Mouse (Mus musculus): Measurements from ENCODE around the gene Scd4. TPM values are rescaled to one million over a fixed set of nuclear protein-coding genes. Genes with fewer than 3 reads are reported as not detected.
A peak's percentile ranks its signal among the peaks of the same experiment; 100 is the strongest.
"Not testable (repeated sequence)": the region's sequence is repeated elsewhere in the genome, so short reads cannot be mapped to it uniquely, and the experiment has no call there.

The Scd4 gene
- polyA plus RNA-seq, 1 experiment from 2014 or later: 0.25 TPM

DNA sequence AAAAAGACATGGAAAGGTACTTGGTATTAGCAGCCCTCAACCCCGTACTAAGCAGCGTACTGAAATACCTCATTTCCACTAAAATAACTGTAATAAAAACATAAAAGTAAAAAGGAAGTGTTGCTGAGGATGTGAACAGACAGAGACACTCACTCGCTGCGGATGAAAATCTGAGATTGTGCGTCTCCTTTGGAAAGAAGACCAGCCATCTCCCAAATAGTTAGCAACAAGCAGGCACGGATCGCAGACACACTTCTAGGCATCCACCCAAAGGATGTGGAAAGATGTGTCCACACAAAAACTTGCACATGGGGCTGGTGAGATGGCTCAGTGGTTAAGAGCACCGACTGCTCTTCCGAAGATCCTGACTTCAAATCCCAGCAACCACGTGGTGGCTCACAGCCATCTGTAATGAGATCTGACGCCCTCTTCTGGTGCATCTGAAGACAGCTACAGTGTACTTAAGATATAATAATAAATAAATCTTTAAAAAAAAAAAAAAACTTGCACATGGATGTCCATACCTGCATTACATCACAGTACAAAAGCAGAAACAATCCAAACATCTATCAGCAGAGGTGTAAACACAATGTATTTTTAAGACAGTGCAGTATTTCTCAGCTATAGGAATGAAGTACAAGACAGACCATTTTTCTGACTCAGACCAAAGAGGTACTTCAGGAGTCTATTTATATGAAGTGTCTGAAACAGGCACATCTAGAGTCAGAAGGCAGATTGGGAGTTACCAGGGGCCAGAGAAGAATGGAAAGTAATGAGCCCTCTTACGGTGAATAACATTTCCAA, 23.3 kb upstream of the Scd4 start:
- H3K4me2 ChIP-seq (replicated peaks; ENCODE audit: low read depth, low read length): no peak overlapping the region
- no peak for ATAC-seq (ENCODE audit: insufficient number of reproducible peaks, insufficient read depth, low FRiP score, low read depth)
- H3K9ac ChIP-seq (replicated peaks; ENCODE audit: low read depth, low read length): no peak overlapping the region
- WGBS: 81% methylated on average over 12 of the region's 12 CpGs
- peaks cover 5% of the 10 kb centered on the region; the same call in 1 of the 2 replicates for H3K4me1 ChIP-seq (ENCODE audit: control insufficient read depth, insufficient read depth, low read length)
- no peak overlapping the region for H3K27ac ChIP-seq (ENCODE audit: low read length)
- H3K4me3 ChIP-seq (ENCODE audit: low read depth, low read length): no peak overlapping the region
- H3K27me3 ChIP-seq (ENCODE audit: control insufficient read depth, insufficient read depth, low read length): no peaks in the 10 kb centered on the region
- H3K9me3 ChIP-seq (ENCODE audit: control insufficient read depth, low read depth, low read length): no peaks in the 10 kb centered on the region
- H3K36me3 ChIP-seq (ENCODE audit: control insufficient read depth, insufficient read depth, low read length): peaks cover 38% of the 10 kb centered on the region

DNA sequence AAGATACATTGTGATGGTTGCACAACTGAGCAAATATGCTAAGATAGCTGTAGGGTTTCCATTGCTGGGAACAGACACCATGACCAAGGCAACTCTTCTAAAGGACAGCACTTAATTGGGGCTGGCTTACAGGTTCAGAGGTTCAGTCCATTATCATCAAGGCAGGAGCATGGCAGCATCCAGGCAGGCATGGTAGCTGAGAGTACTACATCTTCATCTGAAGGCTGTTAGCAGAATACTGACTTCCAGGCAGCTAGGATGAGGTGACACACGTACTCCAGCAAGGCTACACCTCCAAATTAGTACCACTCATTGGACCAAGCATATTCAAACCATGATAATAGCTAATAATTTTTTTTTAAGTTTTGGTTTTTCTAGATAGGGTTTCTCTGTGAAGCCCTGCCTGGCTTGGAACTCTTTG, 22.7 kb upstream of the Scd4 start:
- H3K9ac ChIP-seq (replicated peaks; ENCODE audit: low read depth, low read length); H3K4me3 ChIP-seq (ENCODE audit: low read depth, low read length); H3K4me1 ChIP-seq (ENCODE audit: control insufficient read depth, insufficient read depth, low read length); H3K4me2 ChIP-seq (replicated peaks; ENCODE audit: low read depth, low read length); ATAC-seq (ENCODE audit: insufficient number of reproducible peaks, insufficient read depth, low FRiP score, low read depth); H3K27me3 ChIP-seq (ENCODE audit: control insufficient read depth, insufficient read depth, low read length); H3K27ac ChIP-seq (ENCODE audit: low read length); H3K9me3 ChIP-seq (ENCODE audit: control insufficient read depth, low read depth, low read length): not testable (repeated sequence)
- peaks cover 32% of the 10 kb centered on the region for H3K36me3 ChIP-seq (ENCODE audit: control insufficient read depth, insufficient read depth, low read length)
- WGBS: 77% methylated on average over 1 of the region's 1 CpGs

DNA sequence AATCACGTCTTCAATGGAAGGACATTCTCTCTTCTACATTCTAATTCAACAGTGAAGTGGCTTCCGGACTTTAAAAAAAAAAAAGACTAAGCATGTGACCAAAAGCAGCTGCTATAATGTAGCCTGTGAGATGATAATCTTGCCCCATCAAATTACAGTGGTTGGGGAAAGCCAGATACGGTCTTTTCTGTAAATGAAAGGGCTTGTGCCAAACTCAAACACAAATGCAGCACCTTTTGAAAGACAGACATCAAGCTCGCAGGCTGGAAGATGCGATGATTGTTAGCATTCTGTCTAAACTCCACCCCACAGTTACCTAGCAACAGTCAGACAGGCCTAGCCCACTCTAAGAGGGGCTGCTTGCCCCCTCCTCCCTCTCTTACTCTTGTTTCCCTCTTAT, 22.1 kb upstream of the Scd4 start:
- Histone ChIP-seq H3K27ac (ENCODE audit: low read length) (no peak overlapping the region), H3K36me3 (ENCODE audit: control insufficient read depth, insufficient read depth, low read length) (peaks cover 26% of the 10 kb centered on the region), H3K4me1 (ENCODE audit: control insufficient read depth, insufficient read depth, low read length) (peaks cover 9% of the 10 kb centered on the region; the same call in 1 of the 2 replicates), H3K9me3 (ENCODE audit: control insufficient read depth, low read depth, low read length) (no peaks in the 10 kb centered on the region), H3K4me2 (replicated peaks; ENCODE audit: low read depth, low read length) (no peak overlapping the region), H3K27me3 (ENCODE audit: control insufficient read depth, insufficient read depth, low read length) (no peaks in the 10 kb centered on the region), H3K9ac (replicated peaks; ENCODE audit: low read depth, low read length) (no peak overlapping the region), H3K4me3 (ENCODE audit: low read depth, low read length) (no peak overlapping the region)
- 34% methylated on average over 5 of the region's 5 CpGs for WGBS
- ATAC-seq (ENCODE audit: insufficient number of reproducible peaks, insufficient read depth, low FRiP score, low read depth): no peak

DNA sequence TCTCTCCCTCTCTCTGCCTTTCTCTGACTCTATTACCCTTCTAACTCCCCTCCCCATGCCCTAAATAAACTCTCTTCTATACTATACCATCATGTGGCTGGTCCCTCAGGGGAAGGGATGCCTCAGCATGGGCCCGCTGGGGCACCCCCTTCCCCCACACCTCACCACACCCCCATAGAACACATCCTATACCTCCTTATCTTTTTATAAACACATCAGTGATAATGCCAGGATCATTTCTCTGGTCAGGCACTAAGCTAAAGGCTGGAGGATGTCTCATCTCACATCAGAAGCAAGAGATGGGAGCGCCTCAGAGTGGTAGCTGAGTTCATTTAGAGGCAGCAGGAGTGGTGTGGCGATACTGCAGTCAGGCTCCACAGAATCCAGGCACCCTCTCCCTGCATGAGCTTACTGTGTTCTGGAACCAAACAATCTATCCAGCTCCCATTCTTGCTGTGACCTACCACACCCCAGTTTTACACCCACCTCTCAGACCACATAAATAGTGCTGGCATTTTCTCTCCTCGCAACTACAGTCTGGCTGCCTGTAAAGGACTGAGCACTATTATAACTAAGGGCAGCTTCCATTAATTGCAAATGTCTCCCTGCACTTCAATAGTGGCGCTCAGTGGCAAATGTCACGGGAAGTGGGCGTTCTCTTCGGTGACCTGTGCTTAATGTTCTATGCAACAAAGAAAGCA, 21.4 kb upstream of the Scd4 start:
- no peak overlapping the region for H3K9ac ChIP-seq (replicated peaks; ENCODE audit: low read depth, low read length)
- 57% methylated on average over 8 of the region's 8 CpGs for WGBS
- H3K27ac ChIP-seq (ENCODE audit: low read length): 0 out of 2 replicates have a peak overlapping the region, but pooled peaks have one; percentile 21
- H3K27me3 ChIP-seq (ENCODE audit: control insufficient read depth, insufficient read depth, low read length): no peaks in the 10 kb centered on the region
- no peak overlapping the region for H3K4me3 ChIP-seq (ENCODE audit: low read depth, low read length)
- peaks cover 19% of the 10 kb centered on the region for H3K36me3 ChIP-seq (ENCODE audit: control insufficient read depth, insufficient read depth, low read length)
- H3K4me2 ChIP-seq (replicated peaks; ENCODE audit: low read depth, low read length): no peak overlapping the region
- H3K4me1 ChIP-seq (ENCODE audit: control insufficient read depth, insufficient read depth, low read length): peaks cover 9% of the 10 kb centered on the region; the same call in 1 of the 2 replicates
- H3K9me3 ChIP-seq (ENCODE audit: control insufficient read depth, low read depth, low read length): no peaks in the 10 kb centered on the region
- no peak for ATAC-seq (ENCODE audit: insufficient number of reproducible peaks, insufficient read depth, low FRiP score, low read depth)

DNA sequence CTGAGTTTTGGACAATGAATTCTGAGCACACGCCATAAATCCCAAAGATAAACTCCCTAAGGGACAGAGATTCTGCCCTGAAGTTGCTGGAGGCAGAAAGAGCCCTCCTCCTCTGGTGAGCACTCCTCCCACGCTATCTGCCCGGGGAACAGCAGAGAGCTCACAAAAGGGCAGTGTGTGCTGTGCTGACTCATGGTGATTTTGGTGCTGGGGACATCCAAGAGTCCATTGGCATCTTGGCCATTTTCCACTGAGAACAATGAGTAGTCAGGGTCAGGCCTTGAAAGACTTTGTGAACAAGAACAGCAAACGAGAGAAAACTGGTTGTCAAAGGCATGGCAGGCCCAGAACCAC, 20.9 kb upstream of the Scd4 start:
- H3K27ac ChIP-seq (ENCODE audit: low read length): 0 out of 2 replicates have a peak overlapping the region, but pooled peaks have one; percentile 21
- no peaks in the 10 kb centered on the region for H3K27me3 ChIP-seq (ENCODE audit: control insufficient read depth, insufficient read depth, low read length)
- peaks cover 14% of the 10 kb centered on the region for H3K36me3 ChIP-seq (ENCODE audit: control insufficient read depth, insufficient read depth, low read length)
- no peak overlapping the region for H3K9ac ChIP-seq (replicated peaks; ENCODE audit: low read depth, low read length)
- H3K4me2 ChIP-seq (replicated peaks; ENCODE audit: low read depth, low read length): no peak overlapping the region
- H3K9me3 ChIP-seq (ENCODE audit: control insufficient read depth, low read depth, low read length): no peaks in the 10 kb centered on the region
- no peak overlapping the region for H3K4me3 ChIP-seq (ENCODE audit: low read depth, low read length)
- WGBS: 37% methylated on average over 4 of the region's 4 CpGs
- peaks cover 9% of the 10 kb centered on the region; the same call in 1 of the 2 replicates for H3K4me1 ChIP-seq (ENCODE audit: control insufficient read depth, insufficient read depth, low read length)
- ATAC-seq (ENCODE audit: insufficient number of reproducible peaks, insufficient read depth, low FRiP score, low read depth): no peak

DNA sequence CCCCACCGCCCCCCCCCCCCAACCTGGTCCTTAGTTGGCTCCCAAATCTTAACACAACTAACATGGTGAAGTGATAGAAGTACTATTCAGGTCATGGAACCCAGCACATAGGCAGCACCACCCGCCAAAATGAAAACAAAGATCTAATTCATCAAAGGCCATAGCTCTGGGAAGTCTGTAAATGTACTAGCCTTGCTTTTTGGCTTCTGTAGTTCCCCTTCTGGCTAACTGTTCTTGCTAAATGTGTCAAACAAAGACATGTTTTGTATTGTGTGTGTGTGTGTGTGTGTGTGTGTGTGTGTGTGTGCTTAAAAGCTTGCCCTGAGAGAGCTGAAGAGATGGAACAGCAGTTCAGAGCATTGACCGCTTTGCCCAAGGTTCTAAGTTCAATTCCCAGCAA, 19.8 kb upstream of the Scd4 start:
- Histone ChIP-seq H3K4me1 (ENCODE audit: control insufficient read depth, insufficient read depth, low read length) (peaks cover 9% of the 10 kb centered on the region; the same call in 1 of the 2 replicates), H3K36me3 (ENCODE audit: control insufficient read depth, insufficient read depth, low read length) (peaks cover 4% of the 10 kb centered on the region; the same call in 1 of the 2 replicates), H3K9ac (replicated peaks; ENCODE audit: low read depth, low read length) (no peak overlapping the region), H3K27ac (ENCODE audit: low read length) (no peak overlapping the region), H3K9me3 (ENCODE audit: control insufficient read depth, low read depth, low read length) (no peaks in the 10 kb centered on the region), H3K4me3 (ENCODE audit: low read depth, low read length) (no peak overlapping the region), H3K27me3 (ENCODE audit: control insufficient read depth, insufficient read depth, low read length) (no peaks in the 10 kb centered on the region), H3K4me2 (replicated peaks; ENCODE audit: low read depth, low read length) (no peak overlapping the region)
- 71% methylated on average over 3 of the region's 3 CpGs for WGBS
- no peak for ATAC-seq (ENCODE audit: insufficient number of reproducible peaks, insufficient read depth, low FRiP score, low read depth)

DNA sequence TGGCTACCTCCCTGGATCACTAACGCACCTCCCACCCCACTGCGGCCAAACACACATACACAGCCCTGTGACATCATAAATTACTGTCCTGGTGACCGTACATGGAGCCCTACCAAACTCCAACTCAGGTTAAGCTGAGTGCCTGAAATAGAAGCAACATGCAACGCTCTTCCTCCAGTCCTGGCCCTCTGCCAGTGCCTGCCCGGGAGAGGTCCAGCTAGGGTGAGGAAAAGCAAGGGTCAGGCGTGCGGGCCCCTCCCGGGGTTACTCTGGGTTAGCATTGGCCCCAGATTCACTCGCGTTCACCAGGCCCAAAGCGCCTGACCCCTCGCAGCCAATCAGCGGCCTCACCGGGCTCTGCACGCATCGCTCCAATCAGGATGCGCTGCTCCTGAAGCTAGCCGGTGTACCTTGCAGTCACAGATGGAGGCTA, 18.5 kb upstream of the Scd4 start:
- 1% methylated on average over 18 of the region's 18 CpGs for WGBS
- peak overlapping the region; percentile 38; the same call in 1 of the 2 replicates for H3K9ac ChIP-seq (replicated peaks; ENCODE audit: low read depth, low read length)
- peak overlapping the region; percentile 82 for H3K27ac ChIP-seq (ENCODE audit: low read length)
- peak overlapping the region; percentile 79 for H3K4me2 ChIP-seq (replicated peaks; ENCODE audit: low read depth, low read length)
- peak overlapping the region; percentile 50 for H3K4me3 ChIP-seq (ENCODE audit: low read depth, low read length)
- ATAC-seq (ENCODE audit: insufficient number of reproducible peaks, insufficient read depth, low FRiP score, low read depth): peak; percentile 86
- H3K9me3 ChIP-seq (ENCODE audit: control insufficient read depth, low read depth, low read length): peaks cover 3% of the 10 kb centered on the region; the same call in 1 of the 2 replicates
- no peaks in the 10 kb centered on the region for H3K36me3 ChIP-seq (ENCODE audit: control insufficient read depth, insufficient read depth, low read length)
- peaks cover 9% of the 10 kb centered on the region; the same call in 1 of the 2 replicates for H3K4me1 ChIP-seq (ENCODE audit: control insufficient read depth, insufficient read depth, low read length)
- H3K27me3 ChIP-seq (ENCODE audit: control insufficient read depth, insufficient read depth, low read length): no peaks in the 10 kb centered on the region

DNA sequence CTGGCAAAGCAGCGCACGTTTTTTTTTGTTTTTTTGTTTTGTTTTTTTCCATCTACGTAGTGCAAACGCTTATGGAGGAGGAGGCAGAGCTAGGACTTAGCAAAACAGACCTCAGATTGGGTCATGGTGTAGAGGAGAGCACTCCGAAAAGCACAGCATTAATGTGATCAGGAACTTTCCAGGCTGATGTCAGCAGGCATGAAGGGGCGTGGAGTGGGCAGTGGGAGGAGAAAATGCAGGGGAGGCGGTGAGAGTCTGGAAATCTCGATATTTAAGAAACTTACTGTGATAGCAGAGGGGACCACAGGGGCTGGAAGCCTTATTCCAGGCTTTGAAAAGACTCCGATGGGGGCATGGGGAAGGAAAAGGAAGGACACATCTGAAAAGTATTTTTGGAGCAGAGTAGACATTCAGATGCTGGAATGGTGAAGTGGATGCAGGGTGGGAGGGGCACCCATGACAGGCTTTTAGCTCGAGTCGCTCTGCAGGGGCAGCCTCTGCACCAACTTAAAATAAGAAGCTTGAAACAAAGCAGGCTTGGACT, 17.9 kb upstream of the Scd4 start:
- 1% methylated on average over 11 of the region's 11 CpGs for WGBS
- Histone ChIP-seq H3K36me3 (ENCODE audit: control insufficient read depth, insufficient read depth, low read length) (no peaks in the 10 kb centered on the region), H3K4me1 (ENCODE audit: control insufficient read depth, insufficient read depth, low read length) (peaks cover 9% of the 10 kb centered on the region; the same call in 1 of the 2 replicates)

More for the DNA sequence above, 17.9 kb upstream of the Scd4 start:
- peak; percentile 73; the same call in 1 of the 2 replicates for ATAC-seq (ENCODE audit: insufficient number of reproducible peaks, insufficient read depth, low FRiP score, low read depth)
- peak overlapping the region; percentile 82 for H3K27ac ChIP-seq (ENCODE audit: low read length)
- peak overlapping the region; percentile 38 for H3K9ac ChIP-seq (replicated peaks; ENCODE audit: low read depth, low read length)
- H3K9me3 ChIP-seq (ENCODE audit: control insufficient read depth, low read depth, low read length): peaks cover 3% of the 10 kb centered on the region; the same call in 1 of the 2 replicates
- H3K4me2 ChIP-seq (replicated peaks; ENCODE audit: low read depth, low read length): peak overlapping the region; percentile 79
- H3K4me3 ChIP-seq (ENCODE audit: low read depth, low read length): peak overlapping the region; percentile 50
- no peaks in the 10 kb centered on the region for H3K27me3 ChIP-seq (ENCODE audit: control insufficient read depth, insufficient read depth, low read length)
